Mouse (Mus musculus): Measurements from ENCODE around the gene Plscr3.

The Plscr3 gene

GRCm38 (mm10) chr11:69846198-69846680 is at the start of gene Plscr3:
TSS of gene Plscr3 (plus strand) at chr11:69846376.
- DNase-seq (ENCODE audit: low spot score): peak; percentile 94

- DNase-seq (ENCODE audit: low spot score): no peak
Observed at GRCm38 (mm10) chr11:69797924-69798323, 48.3 kb upstream of the Plscr3 start.

- no peak for DNase-seq (ENCODE audit: low spot score)
Observed at GRCm38 (mm10) chr11:69799394-69800137, 46.6 kb upstream of the Plscr3 start.

GRCm38 (mm10) chr11:69800138-69800391 is 46.1 kb upstream of the Plscr3 start:
- DNase-seq (ENCODE audit: low spot score): no peak

- DNase-seq (ENCODE audit: low spot score): peak; percentile 76
Observed at GRCm38 (mm10) chr11:69800392-69801197, 45.6 kb upstream of the Plscr3 start.

GRCm38 (mm10) chr11:69801379-69801977 is 44.7 kb upstream of the Plscr3 start, which contains the start of gene Fgf11:
TSS of gene Fgf11 (minus strand) at chr11:69801857.
- no peak for DNase-seq (ENCODE audit: low spot score)

- DNase-seq (ENCODE audit: low spot score): peak; percentile 88
Observed at GRCm38 (mm10) chr11:69802648-69803105, 43.5 kb upstream of the Plscr3 start.

GRCm38 (mm10) chr11:69803328-69803727 is 42.8 kb upstream of the Plscr3 start:
- DNase-seq (ENCODE audit: low spot score): no peak

GRCm38 (mm10) chr11:69803786-69804651 is 42.2 kb upstream of the Plscr3 start:
- DNase-seq (ENCODE audit: low spot score): peak; percentile 84

- no peak for DNase-seq (ENCODE audit: low spot score)
Observed at GRCm38 (mm10) chr11:69804652-69804940, 41.6 kb upstream of the Plscr3 start.

- DNase-seq (ENCODE audit: low spot score): no peak
Observed at GRCm38 (mm10) chr11:69804972-69805909, 40.9 kb upstream of the Plscr3 start, which contains the start of gene Tmem102. TSS of gene Tmem102 (minus strand) at chr11:69805624.

- DNase-seq (ENCODE audit: low spot score): no peak
Observed at GRCm38 (mm10) chr11:69806378-69806777, 39.8 kb upstream of the Plscr3 start.

GRCm38 (mm10) chr11:69807641-69808040 is 38.5 kb upstream of the Plscr3 start:
- no peak for DNase-seq (ENCODE audit: low spot score)

GRCm38 (mm10) chr11:69810280-69810679 is 35.9 kb upstream of the Plscr3 start:
- DNase-seq (ENCODE audit: low spot score): no peak

GRCm38 (mm10) chr11:69815155-69815554 is 31.0 kb upstream of the Plscr3 start, which contains the start of gene Gm39566:
TSS of gene Gm39566 (minus strand) at chr11:69815298.
- no peak for DNase-seq (ENCODE audit: low spot score)

- no peak for DNase-seq (ENCODE audit: low spot score)
Observed at GRCm38 (mm10) chr11:69816520-69816919, 29.7 kb upstream of the Plscr3 start.

GRCm38 (mm10) chr11:69818365-69818764 is 27.8 kb upstream of the Plscr3 start, which contains the start of gene Spem2:
TSS of gene Spem2 (minus strand) at chr11:69818465.
- no peak for DNase-seq (ENCODE audit: low spot score)

- no peak for DNase-seq (ENCODE audit: low spot score)
Observed at GRCm38 (mm10) chr11:69818871-69819270, 27.3 kb upstream of the Plscr3 start.

- no peak for DNase-seq (ENCODE audit: low spot score)
Observed at GRCm38 (mm10) chr11:69822080-69822479, 24.1 kb upstream of the Plscr3 start, which contains the start of gene Spem1. TSS of gene Spem1 (minus strand) at chr11:69822180.

GRCm38 (mm10) chr11:69823456-69823855 is 22.7 kb upstream of the Plscr3 start:
- DNase-seq (ENCODE audit: low spot score): no peak

Data from ovary, postnatal 36 days (tissue).